Mouse (Mus musculus) hindbrain, postnatal 0 days (tissue): ENCODE data around the gene Zfp597. TPM values are rescaled to one million over a fixed set of nuclear protein-coding genes. Genes with fewer than 3 reads are reported as not detected.

ENCODE experiments used
- ATAC-seq: fragments of 200-750 bp; cut with Nextera tagmentation; 2 replicates; pipeline ENCODE4 v1.8.0; 2017; ENCODE audit warnings: mild to moderate bottlenecking, moderate TSS enrichment, moderate library complexity
- DNase-seq: peaks from one replicate; pipeline ENCODE4 v3.0.0-alpha.2; 2015; ENCODE audit warnings: low spot score
- H3K27ac ChIP-seq: fragments of 300-500 bp; sonication (generic); 2 replicates; pipeline ENCODE4 v1.5.1; 2014; ENCODE audit warnings: mild to moderate bottlenecking
- H3K27me3 ChIP-seq: fragments of 300-500 bp; sonication (generic); 2 replicates; pipeline ENCODE4 v1.6.1; 2014; ENCODE audit warnings: low read length, mixed read lengths; ENCODE audit not compliant: insufficient read depth
- H3K36me3 ChIP-seq: fragments of 300-500 bp; sonication (generic); 2 replicates; pipeline ENCODE4 v1.6.1; 2014; ENCODE audit warnings: low read length, mixed read lengths; ENCODE audit not compliant: insufficient read depth
- H3K4me1 ChIP-seq: fragments of 300-500 bp; sonication (generic); 2 replicates; pipeline ENCODE4 v1.6.1; 2014; ENCODE audit warnings: antibody characterized with exemption, low read length, mixed read lengths; ENCODE audit not compliant: insufficient read depth
- H3K4me2 ChIP-seq: fragments of 300-500 bp; sonication (generic); 2 replicates; pipeline ENCODE4 v1.6.1; 2014; ENCODE audit warnings: low read depth, mild to moderate bottlenecking, low read length, moderate library complexity, mixed read lengths
- H3K4me3 ChIP-seq: fragments of 300-500 bp; sonication (generic); 2 replicates; pipeline ENCODE4 v1.5.1; 2014; ENCODE audit warnings: low read length
- H3K9ac ChIP-seq: fragments of 300-500 bp; sonication (generic); replicated peaks from 2 replicates; pipeline ENCODE4 v1.6.1; 2014; ENCODE audit warnings: mild to moderate bottlenecking, low read length, moderate library complexity, mixed read lengths
- H3K9me3 ChIP-seq: fragments of 300-500 bp; sonication (generic); 2 replicates; pipeline ENCODE4 v1.6.1; 2016; ENCODE audit warnings: low read length, mixed read lengths
- CTCF ChIP-seq: IDR thresholded peaks from 2 replicates; pipeline ENCODE4 v1.5.1; 2016; ENCODE audit warnings: antibody characterized with exemption, control low read depth, low read depth
- WGBS: fragments of 180-500 bp; shearing (Covaris S2); extraction: QIAGEN DNeasy Blood & Tissue Kit; methylation state at CpG from one replicate; pipeline ENCODE4 v1.1.7; 2014; 5-methylcytosine and 5-hydroxymethylcytosine counted together
- polyA plus RNA-seq: library from polyadenylated mRNA; unstranded; fragments of >200 nt; fragmentation: Nextera tagmentation; extraction: Ambion mirVana; gene quantifications from 2 replicates; pipeline ENCODE4 v1.2.1, GENCODE M21; 2015
- total RNA-seq: library from RNA; depleted of rRNA; stranded (reverse); fragments of >200 nt; gene quantifications from 2 replicates; pipeline ENCODE4 v1.2.3, GENCODE M21; 2014; rRNA removed

Gene Zfp597
- total RNA-seq (21.4 and 24.4 TPM in 2 replicates), polyA plus RNA-seq (10.0 and 11.9 TPM in 2 replicates)

DNA sequence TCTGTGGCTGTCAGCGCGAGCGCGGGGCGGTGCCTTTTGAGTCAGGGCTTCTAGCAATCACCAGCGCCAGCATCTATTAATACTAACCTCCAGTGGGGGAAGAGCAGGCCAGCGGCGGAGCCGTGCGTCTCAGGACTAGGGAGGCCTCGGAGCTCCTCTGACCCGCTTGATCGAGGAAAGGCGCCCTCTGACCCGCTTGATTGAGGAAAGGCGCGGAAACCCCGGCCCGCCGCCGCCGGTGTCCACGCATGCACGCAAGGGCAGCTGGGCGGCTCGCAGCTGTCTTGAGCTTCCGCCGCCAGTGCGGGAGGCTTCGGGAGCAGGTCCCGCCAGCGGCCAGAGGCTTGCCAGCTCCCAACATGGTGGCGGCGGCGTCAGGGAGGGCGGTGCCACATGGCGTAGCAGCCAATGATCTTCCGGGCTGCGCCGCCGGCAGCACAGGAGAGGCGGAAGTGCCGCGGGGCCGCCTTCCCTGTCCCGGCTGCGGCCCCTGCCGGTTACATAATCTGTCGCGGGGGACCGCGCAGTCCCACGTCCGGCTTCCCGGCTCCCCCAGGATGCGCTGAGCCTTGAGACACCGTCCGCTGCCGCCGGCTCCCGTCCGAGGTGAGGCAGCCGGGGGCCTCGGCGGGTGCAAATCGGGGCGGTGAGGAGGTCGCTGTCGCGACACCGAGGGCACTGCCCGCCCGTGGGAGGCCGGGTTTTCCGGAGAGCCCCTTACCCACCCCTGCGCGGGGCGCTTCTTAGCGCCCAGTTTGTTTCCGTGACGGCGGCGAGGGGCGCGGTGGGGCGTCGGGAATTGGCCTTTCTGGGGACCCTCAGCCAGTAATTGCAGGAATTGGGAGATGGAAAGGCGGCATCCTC, at the start of gene Zfp597, which contains the start of gene Gm20695:
Gene Zfp597 (minus strand): TSS at position 361 of the 864 bp plus-strand sequence.
Gene Gm20695 (plus strand): TSS at position 448 of the 864 bp plus-strand sequence.
- no peaks in the 10 kb centered on the region for H3K36me3 ChIP-seq
- peak within 1 kb of the TSS; percentile 90 for H3K9ac ChIP-seq
- WGBS: under 1% methylated on average over 88 of the region's 88 CpGs
- no peaks in the 10 kb centered on the region for H3K9me3 ChIP-seq
- DNase-seq: peak; percentile 97
- peaks cover 11% of the 10 kb centered on the region for H3K4me1 ChIP-seq
- peak within 1 kb of the TSS; percentile 97 for H3K27ac ChIP-seq
- H3K4me3 ChIP-seq: peak within 1 kb of the TSS; percentile 99
- TF ChIP-seq CTCF: peak; percentile 34; the same call in 1 of the 2 replicates
- H3K27me3 ChIP-seq: no peaks in the 10 kb centered on the region
- H3K4me2 ChIP-seq: peak within 1 kb of the TSS; percentile 77
- ATAC-seq: peak; percentile 99

DNA sequence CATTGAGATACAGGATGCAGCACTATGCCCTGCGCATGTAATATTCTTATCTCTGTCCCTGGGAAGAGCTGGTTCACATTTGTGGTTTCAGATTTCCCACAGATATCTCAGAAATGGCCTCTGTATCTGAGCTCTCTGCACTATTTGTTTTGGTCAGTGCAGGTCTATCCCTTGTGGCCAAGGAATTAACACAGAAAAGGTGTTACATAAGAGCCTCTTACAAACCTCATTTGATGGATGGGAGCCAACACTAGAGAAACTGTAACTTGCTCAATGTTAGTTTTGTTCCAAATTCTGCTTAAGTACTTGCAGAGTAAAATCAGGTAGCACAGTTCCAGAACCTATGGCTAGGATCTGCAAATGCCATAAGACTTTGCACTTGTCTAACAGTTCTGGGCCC, 49.7 kb upstream of the Zfp597 start:
- H3K9me3 ChIP-seq: no peaks in the 10 kb centered on the region
- WGBS: 97% methylated on average over 1 of the region's 1 CpGs
- no peak overlapping the region for H3K4me3 ChIP-seq
- no peaks in the 10 kb centered on the region for H3K4me1 ChIP-seq
- peaks cover 53% of the 10 kb centered on the region for H3K36me3 ChIP-seq
- H3K27me3 ChIP-seq: no peaks in the 10 kb centered on the region
- TF ChIP-seq CTCF: no peak
- no peak for DNase-seq
- H3K9ac ChIP-seq: no peak overlapping the region
- H3K4me2 ChIP-seq: no peak overlapping the region
- H3K27ac ChIP-seq: no peak overlapping the region
- ATAC-seq: no peak

DNA sequence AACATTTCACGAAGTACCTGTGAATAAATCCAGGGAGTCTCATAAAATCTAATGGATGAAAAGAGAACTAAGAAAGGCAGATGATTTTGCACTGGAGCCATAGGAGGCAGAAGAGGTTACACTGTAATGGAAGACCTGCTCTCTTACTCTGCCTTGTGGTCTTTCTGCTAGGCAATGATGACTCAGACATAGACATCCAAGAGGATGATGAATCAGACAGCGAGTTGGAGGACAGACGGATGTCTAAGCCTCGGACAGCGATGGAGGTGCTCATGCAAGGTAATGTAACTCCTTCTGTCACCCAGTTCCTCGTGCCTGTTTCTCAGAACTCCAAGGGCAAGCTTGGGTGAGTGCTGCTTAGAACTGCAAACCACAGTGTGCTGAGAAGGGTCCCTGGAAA, 49.2 kb upstream of the Zfp597 start:
- no peak overlapping the region for H3K9ac ChIP-seq
- H3K4me3 ChIP-seq: no peak overlapping the region
- ATAC-seq (no peak), DNase-seq (no peak)
- no peak overlapping the region for H3K27ac ChIP-seq
- H3K4me2 ChIP-seq: no peak overlapping the region
- H3K36me3 ChIP-seq: peaks cover 47% of the 10 kb centered on the region
- WGBS: 94% methylated on average over 6 of the region's 6 CpGs
- H3K27me3 ChIP-seq: no peaks in the 10 kb centered on the region
- H3K9me3 ChIP-seq: no peaks in the 10 kb centered on the region
- no peak for TF ChIP-seq CTCF
- H3K4me1 ChIP-seq: no peaks in the 10 kb centered on the region

DNA sequence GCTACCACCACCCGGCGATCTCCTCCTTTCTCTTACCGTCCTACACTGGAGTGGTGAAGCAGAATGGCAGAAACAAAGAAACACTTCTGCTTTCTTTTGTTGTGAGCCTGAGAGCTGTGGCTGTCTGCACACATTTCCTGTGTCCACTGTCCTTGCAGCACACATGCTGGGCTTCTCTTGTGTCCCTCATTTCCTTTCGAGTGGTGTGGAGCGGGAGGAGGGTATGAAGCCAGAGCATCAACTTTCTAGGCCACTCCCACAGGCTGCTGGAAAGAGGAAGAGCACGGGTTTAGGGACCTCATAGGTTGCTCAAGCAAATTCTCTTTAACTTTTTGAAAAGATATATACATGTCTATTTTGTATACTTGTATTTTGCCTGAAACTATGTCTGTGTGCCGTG, 44.8 kb upstream of the Zfp597 start:
- Histone ChIP-seq H3K9me3 (no peaks in the 10 kb centered on the region), H3K4me1 (no peaks in the 10 kb centered on the region), H3K9ac (no peak overlapping the region), H3K36me3 (peaks cover 28% of the 10 kb centered on the region), H3K4me3 (no peak overlapping the region), H3K27ac (no peak overlapping the region), H3K27me3 (no peaks in the 10 kb centered on the region), H3K4me2 (no peak overlapping the region)
- DNase-seq (no peak), ATAC-seq (no peak)
- TF ChIP-seq CTCF: no peak
- WGBS: 68% methylated on average over 7 of the region's 7 CpGs

DNA sequence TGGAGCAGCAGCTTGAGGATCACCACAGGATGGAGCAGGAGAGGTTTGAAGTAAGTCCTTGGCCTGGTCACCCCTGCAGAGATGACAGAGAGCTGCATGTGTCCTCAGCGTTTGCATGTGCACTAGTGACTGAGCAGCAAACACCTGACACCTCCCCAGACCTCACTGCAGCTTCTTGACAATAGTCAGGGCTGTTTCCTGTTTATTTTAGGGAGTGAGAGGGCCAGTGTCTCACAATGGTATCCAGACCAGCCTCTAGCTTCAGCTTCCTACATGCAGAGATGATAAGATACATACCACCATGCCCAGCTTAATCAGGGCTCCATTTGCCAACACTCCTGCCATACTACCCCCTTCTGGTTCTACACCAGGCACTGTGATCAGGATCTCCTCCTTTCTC, 44.2 kb upstream of the Zfp597 start:
- Histone ChIP-seq H3K36me3 (peaks cover 22% of the 10 kb centered on the region), H3K27ac (no peak overlapping the region), H3K4me3 (no peak overlapping the region), H3K4me1 (no peaks in the 10 kb centered on the region), H3K9ac (no peak overlapping the region), H3K9me3 (no peaks in the 10 kb centered on the region), H3K27me3 (no peaks in the 10 kb centered on the region), H3K4me2 (no peak overlapping the region)
- WGBS: 75% methylated on average over 1 of the region's 1 CpGs
- ATAC-seq: no peak
- no peak for DNase-seq
- TF ChIP-seq CTCF: no peak

DNA sequence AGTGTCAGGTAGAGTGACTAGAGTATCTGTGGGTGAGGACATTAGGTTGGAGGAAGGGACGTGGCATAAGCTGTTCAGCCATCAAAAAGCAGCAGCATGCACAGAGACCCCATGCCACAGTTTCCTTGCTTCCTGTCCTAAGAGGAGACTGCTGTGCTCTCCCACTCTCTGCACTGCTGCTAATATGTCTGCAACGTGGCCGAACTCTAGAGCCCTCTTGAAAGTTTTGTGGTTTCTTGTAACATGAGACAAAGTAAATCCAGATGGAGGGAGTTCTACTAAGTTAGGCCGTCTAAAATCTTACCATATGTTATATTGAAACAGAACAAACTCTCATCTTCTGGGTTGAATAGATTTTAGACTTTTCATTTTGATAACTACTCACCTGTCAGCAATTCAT, 39.6 kb upstream of the Zfp597 start:
- Histone ChIP-seq H3K9me3 (no peaks in the 10 kb centered on the region), H3K36me3 (peaks cover 30% of the 10 kb centered on the region), H3K27ac (no peak overlapping the region), H3K4me2 (no peak overlapping the region), H3K9ac (no peak overlapping the region), H3K4me1 (no peaks in the 10 kb centered on the region), H3K4me3 (no peak overlapping the region), H3K27me3 (no peaks in the 10 kb centered on the region)
- no peak for TF ChIP-seq CTCF
- WGBS: 90% methylated on average over 4 of the region's 4 CpGs
- DNase-seq (no peak), ATAC-seq (no peak)

DNA sequence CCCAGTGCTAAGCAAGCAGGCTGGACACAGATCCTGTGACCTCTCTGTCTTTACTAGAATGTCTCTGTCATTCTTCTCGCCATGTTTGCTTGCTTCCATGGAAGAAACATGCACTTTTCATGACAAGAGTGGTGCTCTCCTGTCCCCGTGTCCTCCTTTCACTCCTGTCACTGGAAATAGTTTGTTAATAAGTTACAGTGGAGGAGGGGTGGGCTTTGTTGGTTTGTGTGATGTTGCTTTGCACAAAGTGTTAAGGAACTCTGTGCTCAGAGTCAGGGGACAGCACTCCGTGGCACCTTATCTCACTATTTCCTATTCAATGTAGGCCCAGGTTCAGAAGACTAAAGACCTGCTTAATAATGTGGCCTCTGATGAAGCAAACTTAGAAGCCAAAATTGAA, 39.2 kb upstream of the Zfp597 start:
- ATAC-seq (no peak), DNase-seq (no peak)
- no peak for TF ChIP-seq CTCF
- no peaks in the 10 kb centered on the region for H3K4me1 ChIP-seq
- no peak overlapping the region for H3K9ac ChIP-seq
- H3K4me2 ChIP-seq: no peak overlapping the region
- H3K27ac ChIP-seq: no peak overlapping the region
- no peaks in the 10 kb centered on the region for H3K9me3 ChIP-seq
- WGBS: 94% methylated on average over 3 of the region's 3 CpGs
- no peaks in the 10 kb centered on the region for H3K27me3 ChIP-seq
- no peak overlapping the region for H3K4me3 ChIP-seq
- peaks cover 30% of the 10 kb centered on the region for H3K36me3 ChIP-seq
